Mouse (Mus musculus): ENCODE measurements around the gene Lcor. TPM values are rescaled to one million over a fixed set of nuclear protein-coding genes. Genes with fewer than 3 reads are reported as not detected.

The Lcor gene
- total RNA-seq, 1 experiment from 2014 or later: 31.4 TPM

GRCm38 (mm10) chr19:41462166-41462735 is 20.2 kb upstream of the Lcor start:
- no peak for ATAC-seq (replicated peaks in 1 of 2; ENCODE audit: insufficient read depth in 1 of 2, low FRiP score in 2 of 2, low TSS enrichment in 1 of 2, low read depth in 1 of 2, poor library complexity in 2 of 2, severe bottlenecking in 2 of 2)

- no peak for ATAC-seq (replicated peaks in 1 of 2; ENCODE audit: insufficient read depth in 1 of 2, low FRiP score in 2 of 2, low TSS enrichment in 1 of 2, low read depth in 1 of 2, poor library complexity in 2 of 2, severe bottlenecking in 2 of 2)
These were observed 18.6 kb upstream of the Lcor start for GRCm38 (mm10) chr19:41463841-41464240.

- ATAC-seq (replicated peaks in 1 of 2; ENCODE audit: insufficient read depth in 1 of 2, low FRiP score in 2 of 2, low TSS enrichment in 1 of 2, low read depth in 1 of 2, poor library complexity in 2 of 2, severe bottlenecking in 2 of 2): no peak
These were observed 16.0 kb upstream of the Lcor start for GRCm38 (mm10) chr19:41466475-41466874.

- no peak for ATAC-seq (replicated peaks in 1 of 2; ENCODE audit: insufficient read depth in 1 of 2, low FRiP score in 2 of 2, low TSS enrichment in 1 of 2, low read depth in 1 of 2, poor library complexity in 2 of 2, severe bottlenecking in 2 of 2)
These were observed 8.8 kb upstream of the Lcor start for GRCm38 (mm10) chr19:41473566-41474135.

GRCm38 (mm10) chr19:41474943-41475342 is 7.5 kb upstream of the Lcor start:
- peak; percentile 95 to 98 for ATAC-seq (replicated peaks in 1 of 2; ENCODE audit: insufficient read depth in 1 of 2, low FRiP score in 2 of 2, low TSS enrichment in 1 of 2, low read depth in 1 of 2, poor library complexity in 2 of 2, severe bottlenecking in 2 of 2)

GRCm38 (mm10) chr19:41476530-41477249 is 5.7 kb upstream of the Lcor start:
- ATAC-seq (replicated peaks in 1 of 2; ENCODE audit: insufficient read depth in 1 of 2, low FRiP score in 2 of 2, low TSS enrichment in 1 of 2, low read depth in 1 of 2, poor library complexity in 2 of 2, severe bottlenecking in 2 of 2): no peak

GRCm38 (mm10) chr19:41481030-41481886 is 1.2 kb upstream of the Lcor start:
- peak; percentile 28 to 40; a peak in 1 of 4 replicates for ATAC-seq (replicated peaks in 1 of 2; ENCODE audit: insufficient read depth in 1 of 2, low FRiP score in 2 of 2, low TSS enrichment in 1 of 2, low read depth in 1 of 2, poor library complexity in 2 of 2, severe bottlenecking in 2 of 2)

- ATAC-seq (replicated peaks in 1 of 2; ENCODE audit: insufficient read depth in 1 of 2, low FRiP score in 2 of 2, low TSS enrichment in 1 of 2, low read depth in 1 of 2, poor library complexity in 2 of 2, severe bottlenecking in 2 of 2): no peak
These were observed 599 bp upstream of the Lcor start for GRCm38 (mm10) chr19:41481887-41482189.

GRCm38 (mm10) chr19:41482909-41483444 is 540 bp downstream of the Lcor start:
- peak; percentile 46 to 67; a peak in 3 of 4 replicates for ATAC-seq (replicated peaks in 1 of 2; ENCODE audit: insufficient read depth in 1 of 2, low FRiP score in 2 of 2, low TSS enrichment in 1 of 2, low read depth in 1 of 2, poor library complexity in 2 of 2, severe bottlenecking in 2 of 2)

- ATAC-seq (replicated peaks in 1 of 2; ENCODE audit: insufficient read depth in 1 of 2, low FRiP score in 2 of 2, low TSS enrichment in 1 of 2, low read depth in 1 of 2, poor library complexity in 2 of 2, severe bottlenecking in 2 of 2): no peak
These were observed 1.1 kb downstream of the Lcor start for GRCm38 (mm10) chr19:41483445-41484040.

GRCm38 (mm10) chr19:41484361-41484760 is 1.9 kb downstream of the Lcor start:
- no peak for ATAC-seq (replicated peaks in 1 of 2; ENCODE audit: insufficient read depth in 1 of 2, low FRiP score in 2 of 2, low TSS enrichment in 1 of 2, low read depth in 1 of 2, poor library complexity in 2 of 2, severe bottlenecking in 2 of 2)

GRCm38 (mm10) chr19:41495382-41496032 is 13.1 kb downstream of the Lcor start:
- ATAC-seq (replicated peaks in 1 of 2; ENCODE audit: insufficient read depth in 1 of 2, low FRiP score in 2 of 2, low TSS enrichment in 1 of 2, low read depth in 1 of 2, poor library complexity in 2 of 2, severe bottlenecking in 2 of 2): no peak

- no peak for ATAC-seq (replicated peaks in 1 of 2; ENCODE audit: insufficient read depth in 1 of 2, low FRiP score in 2 of 2, low TSS enrichment in 1 of 2, low read depth in 1 of 2, poor library complexity in 2 of 2, severe bottlenecking in 2 of 2)
These were observed 13.6 kb downstream of the Lcor start for GRCm38 (mm10) chr19:41496058-41496457.

- no peak for ATAC-seq (replicated peaks in 1 of 2; ENCODE audit: insufficient read depth in 1 of 2, low FRiP score in 2 of 2, low TSS enrichment in 1 of 2, low read depth in 1 of 2, poor library complexity in 2 of 2, severe bottlenecking in 2 of 2)
These were observed 25.4 kb downstream of the Lcor start for GRCm38 (mm10) chr19:41507872-41508271.

GRCm38 (mm10) chr19:41514836-41515235 is 32.4 kb downstream of the Lcor start:
- ATAC-seq (replicated peaks in 1 of 2; ENCODE audit: insufficient read depth in 1 of 2, low FRiP score in 2 of 2, low TSS enrichment in 1 of 2, low read depth in 1 of 2, poor library complexity in 2 of 2, severe bottlenecking in 2 of 2): no peak

- ATAC-seq (replicated peaks in 1 of 2; ENCODE audit: insufficient read depth in 1 of 2, low FRiP score in 2 of 2, low TSS enrichment in 1 of 2, low read depth in 1 of 2, poor library complexity in 2 of 2, severe bottlenecking in 2 of 2): no peak
These were observed 33.1 kb downstream of the Lcor start for GRCm38 (mm10) chr19:41515549-41515948.

- ATAC-seq (replicated peaks in 1 of 2; ENCODE audit: insufficient read depth in 1 of 2, low FRiP score in 2 of 2, low TSS enrichment in 1 of 2, low read depth in 1 of 2, poor library complexity in 2 of 2, severe bottlenecking in 2 of 2): no peak
These were observed 34.6 kb downstream of the Lcor start for GRCm38 (mm10) chr19:41517006-41517405.
